Mouse (Mus musculus) hindbrain, embryonic 15.5 days (tissue): ENCODE results near the gene Prss45. TPM values are rescaled to one million over a fixed set of nuclear protein-coding genes. Genes with fewer than 3 reads are reported as not detected.

Experiments used
- ATAC-seq: fragments of 200-750 bp; cut with Nextera tagmentation; 2 replicates; pipeline ENCODE4 v1.8.0; 2017; ENCODE audit warnings: low read depth, moderate number of reproducible peaks, moderate TSS enrichment; ENCODE audit not compliant: low FRiP score
- H3K27ac ChIP-seq: fragments of 300-500 bp; sonication (generic); replicated peaks from 2 replicates; pipeline ENCODE4 v1.5.1; 2015; ENCODE audit warnings: mild to moderate bottlenecking, inconsistent platforms
- H3K27me3 ChIP-seq: fragments of 300-500 bp; sonication (generic); 2 replicates; pipeline ENCODE4 v1.6.1; 2015; ENCODE audit warnings: control low read depth, inconsistent platforms
- H3K36me3 ChIP-seq: fragments of 300-500 bp; sonication (generic); 2 replicates; pipeline ENCODE4 v1.6.1; 2015; ENCODE audit warnings: control low read depth, inconsistent platforms
- H3K4me1 ChIP-seq: fragments of 300-500 bp; sonication (generic); replicated peaks from 2 replicates; pipeline ENCODE4 v1.6.1; 2015; ENCODE audit warnings: control low read depth, inconsistent platforms
- H3K4me2 ChIP-seq: fragments of 300-500 bp; sonication (generic); 2 replicates; pipeline ENCODE4 v1.6.1; 2015; ENCODE audit warnings: moderate library complexity, mild to moderate bottlenecking, inconsistent platforms
- H3K4me3 ChIP-seq: fragments of 300-500 bp; sonication (generic); 2 replicates; pipeline ENCODE4 v1.5.1; 2015; ENCODE audit warnings: mild to moderate bottlenecking, inconsistent platforms
- H3K9ac ChIP-seq: fragments of 300-500 bp; sonication (generic); 2 replicates; pipeline ENCODE4 v1.6.1; 2015; ENCODE audit warnings: inconsistent platforms
- H3K9me3 ChIP-seq: fragments of 300-500 bp; sonication (generic); 2 replicates; pipeline ENCODE4 v1.6.1; 2016; ENCODE audit warnings: control low read depth, inconsistent platforms
- WGBS: fragments of 180-500 bp; shearing (Covaris S2); methylation state at CpG from one replicate; pipeline ENCODE4 v1.1.7; 2015; 5-methylcytosine and 5-hydroxymethylcytosine counted together
- polyA plus RNA-seq: library from polyadenylated mRNA; unstranded; fragments of >200 nt; fragmentation: Nextera tagmentation; extraction: Ambion mirVana; gene quantifications from 2 replicates; pipeline ENCODE4 v1.2.1, GENCODE M21; 2015

Prss45 gene
- polyA plus RNA-seq, 1 experiment from 2014 or later = not detected

- no peak for ATAC-seq
- 65% methylated on average over 9 of the region's 9 CpGs for WGBS
These were observed 53.3 kb downstream of the Prss45 start for GRCm38 (mm10) chr9:110887388-110888303.

GRCm38 (mm10) chr9:110888935-110889334 is 54.5 kb downstream of the Prss45 start:
- Histone ChIP-seq H3K27ac (no peak overlapping the region), H3K27me3 (no peaks in the 10 kb centered on the region), H3K9ac (no peak overlapping the region), H3K36me3 (no peaks in the 10 kb centered on the region), H3K4me3 (no peak overlapping the region), H3K4me2 (no peak overlapping the region), H3K9me3 (no peaks in the 10 kb centered on the region), H3K4me1 (no peaks in the 10 kb centered on the region)
- no peak for ATAC-seq
- 89% methylated on average over 14 of the region's 14 CpGs for WGBS

More at GRCm38 (mm10) chr9:110887388-110888303, 53.3 kb downstream of the Prss45 start:
- no peaks in the 10 kb centered on the region for H3K4me1 ChIP-seq
- H3K9ac ChIP-seq = no peak overlapping the region
- H3K4me2 ChIP-seq = no peak overlapping the region
- H3K9me3 ChIP-seq = no peaks in the 10 kb centered on the region
- no peak overlapping the region for H3K27ac ChIP-seq
- no peak overlapping the region for H3K4me3 ChIP-seq
- H3K27me3 ChIP-seq = no peaks in the 10 kb centered on the region
- no peaks in the 10 kb centered on the region for H3K36me3 ChIP-seq

GRCm38 (mm10) chr9:110890026-110890783 is 55.8 kb downstream of the Prss45 start:
- Histone ChIP-seq H3K4me2 (no peak overlapping the region), H3K27ac (no peak overlapping the region), H3K4me3 (no peak overlapping the region), H3K9me3 (no peaks in the 10 kb centered on the region), H3K9ac (no peak overlapping the region), H3K4me1 (no peaks in the 10 kb centered on the region), H3K27me3 (no peaks in the 10 kb centered on the region), H3K36me3 (no peaks in the 10 kb centered on the region)
- WGBS = 19% methylated on average over 21 of the region's 21 CpGs
- ATAC-seq = no peak

Other genes starting within 250 kb of the Prss45 start
- gene Nradd, start 210.1 kb upstream of the Prss45 start, polyA plus RNA-seq = 31.1 and 31.7 TPM in 2 replicates
- 3.5 and 4.3 TPM in 2 replicates for gene Nbeal2, start 180.4 kb upstream of the Prss45 start, polyA plus RNA-seq
- 103 and 107 TPM in 2 replicates for gene Ccdc12, start 178.1 kb upstream of the Prss45 start, polyA plus RNA-seq
- gene Myl3, start 92.7 kb upstream of the Prss45 start, polyA plus RNA-seq = 0.17 TPM in 1 of 2 replicates, not detected in the other
- 11.0 and 12.0 TPM in 2 replicates for gene Pth1r, start 87.4 kb upstream of the Prss45 start, polyA plus RNA-seq
- not detected in 2 replicates for gene Prss42, start 36.4 kb upstream of the Prss45 start, polyA plus RNA-seq
- gene Prss44, start 20.6 kb upstream of the Prss45 start, polyA plus RNA-seq = not detected in 2 replicates
- gene Prss43, start 7.9 kb upstream of the Prss45 start, polyA plus RNA-seq = not detected in 2 replicates
- gene Prss46, start 9.9 kb downstream of the Prss45 start, polyA plus RNA-seq = not detected in 2 replicates
- 0.36 and 0.41 TPM in 2 replicates for gene Prss50, start 23.4 kb downstream of the Prss45 start, polyA plus RNA-seq
- 2.2 and 3.1 TPM in 2 replicates for gene Als2cl, start 45.3 kb downstream of the Prss45 start, polyA plus RNA-seq
- 4.2 and 4.7 TPM in 2 replicates for gene Tmie, start 45.5 kb downstream of the Prss45 start, polyA plus RNA-seq
- not detected in 2 replicates for gene Fam240a, start 82.3 kb downstream of the Prss45 start, polyA plus RNA-seq
- 0.22 and 0.37 TPM in 2 replicates for gene Tdgf1, start 111.6 kb downstream of the Prss45 start, polyA plus RNA-seq
- gene Lrrc2, start 117.0 kb downstream of the Prss45 start, polyA plus RNA-seq = 0.80 and 2.4 TPM in 2 replicates
- gene Rtp3, start 156.0 kb downstream of the Prss45 start, polyA plus RNA-seq = not detected in 2 replicates
- gene Ltf, start 184.7 kb downstream of the Prss45 start, polyA plus RNA-seq = 1.2 and 2.0 TPM in 2 replicates
- 0.66 and 1.2 TPM in 2 replicates for gene Ccrl2, start 222.9 kb downstream of the Prss45 start, polyA plus RNA-seq